Mouse (Mus musculus): ENCODE measurements around the gene Tagln. TPM values are rescaled to one million over a fixed set of nuclear protein-coding genes. Genes with fewer than 3 reads are reported as not detected.
A peak's percentile ranks its signal among the peaks of the same experiment; 100 is the strongest.

Tagln gene
- polyA plus RNA-seq, 1 experiment from 2014 or later, result 90.8 TPM

DNA sequence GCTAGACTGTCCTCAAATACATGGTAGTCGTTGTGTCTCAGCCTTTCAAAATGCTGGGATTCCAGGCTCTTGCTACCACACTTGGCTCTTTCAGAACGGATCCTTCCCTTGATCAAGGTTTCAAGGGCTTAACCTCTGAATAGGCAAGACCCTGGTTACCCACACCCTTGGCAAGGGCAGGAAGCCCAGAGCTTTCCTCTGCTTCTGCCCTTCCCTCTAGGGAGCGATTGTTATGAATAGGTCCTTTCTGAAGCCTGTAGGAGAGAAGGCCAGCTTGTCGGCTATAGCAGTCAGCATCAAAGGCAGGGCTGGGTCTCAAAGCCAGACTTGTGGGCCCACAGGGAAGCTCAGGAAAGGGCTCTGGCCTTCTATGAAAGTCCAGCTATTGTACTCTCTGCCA is 23.0 kb upstream of the Tagln start:
- Histone ChIP-seq H3K9me3 (replicated peaks) (no peaks in the 10 kb centered on the region), H3K36me3 (peaks cover 3% of the 10 kb centered on the region; the same call in 1 of the 2 replicates), H3K4me3 (no peak overlapping the region), H3K4me1 (replicated peaks) (peaks cover 30% of the 10 kb centered on the region), H3K27ac (peak overlapping the region; percentile 60), H3K27me3 (no peaks in the 10 kb centered on the region), H3K9ac (no peak overlapping the region), H3K4me2 (no peak overlapping the region)
- no peak for ATAC-seq (replicated peaks; ENCODE audit: insufficient number of reproducible peaks, insufficient read depth, low FRiP score, low read depth)
- 61% methylated on average over 4 of the region's 4 CpGs for WGBS

DNA sequence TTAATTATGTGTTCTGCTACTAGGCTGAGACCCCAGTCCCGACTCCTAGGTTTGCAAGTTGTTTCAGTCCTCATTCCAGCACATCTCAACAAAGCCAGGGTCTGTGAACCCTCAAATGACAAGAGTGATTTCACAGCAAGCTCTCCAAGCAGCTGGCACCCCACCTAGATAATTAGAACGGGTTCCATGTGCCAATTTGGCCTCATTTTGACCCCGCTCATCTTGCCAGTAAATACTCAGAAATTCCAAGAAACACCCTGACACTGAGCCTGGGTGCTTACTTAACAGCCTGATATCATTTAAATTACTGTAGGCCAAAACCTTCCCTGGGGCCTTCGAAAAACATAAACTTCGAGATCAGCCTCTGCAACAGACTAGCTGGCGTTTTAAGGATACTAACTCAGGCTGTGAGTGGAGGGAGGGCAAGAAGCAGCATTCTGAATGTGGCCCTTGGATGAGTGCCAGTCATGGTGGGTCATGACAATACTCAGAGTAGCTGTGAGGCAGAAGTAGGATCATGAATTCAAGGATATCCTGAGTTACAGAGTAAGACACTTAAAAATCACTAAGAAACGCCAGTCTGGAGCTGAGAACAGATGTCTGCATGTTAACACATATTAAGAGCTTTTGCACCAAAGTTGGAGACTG is 22.3 kb upstream of the Tagln start:
- ATAC-seq (replicated peaks; ENCODE audit: insufficient number of reproducible peaks, insufficient read depth, low FRiP score, low read depth), result no peak
- no peak overlapping the region for H3K4me3 ChIP-seq
- no peaks in the 10 kb centered on the region for H3K27me3 ChIP-seq
- no peak overlapping the region for H3K4me2 ChIP-seq
- 54% methylated on average over 7 of the region's 7 CpGs for WGBS
- no peaks in the 10 kb centered on the region for H3K9me3 ChIP-seq (replicated peaks)
- H3K4me1 ChIP-seq (replicated peaks), result peaks cover 30% of the 10 kb centered on the region
- H3K36me3 ChIP-seq, result 0 out of 2 replicates have a peak, but pooled peaks cover 3% of the 10 kb centered on the region
- no peak overlapping the region for H3K9ac ChIP-seq
- H3K27ac ChIP-seq, result peak overlapping the region; percentile 60

DNA sequence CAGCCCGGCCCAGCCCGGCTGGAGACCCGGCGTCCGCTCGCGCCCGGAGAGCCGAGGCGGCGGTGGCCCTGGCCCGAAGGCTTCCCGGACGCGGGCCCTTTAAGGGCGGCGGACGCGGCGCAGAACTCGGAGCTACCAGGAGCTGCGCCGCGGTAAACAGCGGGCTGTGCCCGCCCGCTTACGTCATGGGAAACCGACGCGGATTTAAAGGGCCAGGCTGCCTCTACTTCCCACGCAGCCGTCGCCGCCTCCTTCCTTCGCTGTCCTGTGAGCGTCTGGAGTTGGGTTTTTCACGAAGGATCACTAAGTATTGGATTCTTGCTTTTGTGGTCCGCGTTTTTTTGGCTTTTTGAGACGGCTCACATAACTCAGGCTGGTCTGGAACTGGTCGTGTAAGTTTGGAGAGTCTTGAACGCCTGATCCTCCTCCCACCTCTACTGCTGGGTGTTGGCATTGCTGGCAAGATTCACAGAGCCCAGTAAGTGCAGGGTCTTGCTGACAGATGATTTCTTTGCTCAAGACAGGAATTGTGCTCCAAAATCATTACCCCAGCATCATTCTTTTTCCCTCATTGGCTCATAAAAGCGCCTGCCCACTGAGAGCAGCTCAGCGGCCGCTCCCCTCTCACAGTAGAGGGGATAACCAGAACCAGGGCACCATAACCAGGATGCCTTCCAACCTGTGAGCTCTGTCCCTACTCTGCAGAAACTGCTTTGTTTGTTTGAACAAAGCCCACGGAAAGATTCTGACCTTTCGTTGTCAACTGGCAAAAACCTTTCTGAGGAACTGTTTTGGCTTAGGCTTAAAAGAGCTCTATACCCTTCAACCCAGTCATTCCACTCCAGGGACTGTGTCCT is 19.5 kb upstream of the Tagln start, which contains the start of gene Sidt2:
Gene Sidt2 (minus strand): TSS at position 152 of the 857 bp plus-strand sequence.
- peak; percentile 95 for ATAC-seq (replicated peaks; ENCODE audit: insufficient number of reproducible peaks, insufficient read depth, low FRiP score, low read depth)
- under 1% methylated on average over 48 of the region's 48 CpGs for whole genome bisulfite sequencing
- H3K4me1 ChIP-seq (replicated peaks), result peaks cover 33% of the 10 kb centered on the region
- H3K9ac ChIP-seq, result peak within 1 kb of the TSS; percentile 97
- no peaks in the 10 kb centered on the region for H3K27me3 ChIP-seq
- peak within 1 kb of the TSS; percentile 92 for H3K4me3 ChIP-seq
- H3K9me3 ChIP-seq (replicated peaks), result no peaks in the 10 kb centered on the region
- peak within 1 kb of the TSS; percentile 95 for H3K27ac ChIP-seq
- H3K36me3 ChIP-seq, result peaks cover 20% of the 10 kb centered on the region
- peak within 1 kb of the TSS; percentile 80 for H3K4me2 ChIP-seq

DNA sequence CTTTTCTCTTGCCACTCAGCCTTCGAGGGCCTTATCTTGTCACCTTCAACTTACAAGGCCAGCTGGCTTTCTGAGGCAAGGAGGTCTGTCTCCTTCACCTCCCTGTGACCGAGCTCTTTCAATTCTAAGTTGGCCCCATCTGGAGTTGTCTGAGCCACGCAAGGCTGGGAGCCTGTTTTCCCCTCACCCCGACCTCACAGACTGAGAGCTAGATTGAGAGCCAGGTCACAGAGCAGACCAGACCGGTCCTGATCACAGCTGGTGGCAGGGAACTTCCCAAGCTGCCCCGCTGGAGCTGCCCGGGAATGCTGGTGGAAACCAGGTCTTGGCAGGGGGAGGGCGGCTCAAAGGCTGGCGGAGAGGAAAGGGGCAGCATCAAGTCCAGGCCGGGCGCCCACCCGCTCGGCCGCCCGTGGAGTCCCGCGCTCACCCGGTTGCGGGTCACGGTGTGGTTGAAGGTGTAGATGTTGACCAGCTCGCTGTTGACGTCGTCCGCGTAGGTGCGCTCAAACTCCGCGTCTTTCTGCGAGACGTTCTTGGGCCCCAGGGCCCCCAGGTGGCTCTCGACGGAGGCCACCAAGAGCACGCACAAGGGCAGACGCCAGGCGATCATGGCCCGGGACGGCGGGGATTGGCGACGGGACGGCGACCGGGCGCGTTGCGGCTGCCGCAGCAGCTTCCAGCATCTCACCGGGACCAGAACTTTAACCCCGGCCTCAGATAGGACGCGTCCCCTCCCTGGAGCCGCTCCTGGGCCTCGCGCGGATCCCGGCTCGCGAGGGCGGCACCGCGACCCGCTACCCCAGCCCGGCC is 18.6 kb upstream of the Tagln start:
- peak overlapping the region; percentile 80 for H3K4me2 ChIP-seq
- under 1% methylated on average over 63 of the region's 63 CpGs for WGBS

DNA sequence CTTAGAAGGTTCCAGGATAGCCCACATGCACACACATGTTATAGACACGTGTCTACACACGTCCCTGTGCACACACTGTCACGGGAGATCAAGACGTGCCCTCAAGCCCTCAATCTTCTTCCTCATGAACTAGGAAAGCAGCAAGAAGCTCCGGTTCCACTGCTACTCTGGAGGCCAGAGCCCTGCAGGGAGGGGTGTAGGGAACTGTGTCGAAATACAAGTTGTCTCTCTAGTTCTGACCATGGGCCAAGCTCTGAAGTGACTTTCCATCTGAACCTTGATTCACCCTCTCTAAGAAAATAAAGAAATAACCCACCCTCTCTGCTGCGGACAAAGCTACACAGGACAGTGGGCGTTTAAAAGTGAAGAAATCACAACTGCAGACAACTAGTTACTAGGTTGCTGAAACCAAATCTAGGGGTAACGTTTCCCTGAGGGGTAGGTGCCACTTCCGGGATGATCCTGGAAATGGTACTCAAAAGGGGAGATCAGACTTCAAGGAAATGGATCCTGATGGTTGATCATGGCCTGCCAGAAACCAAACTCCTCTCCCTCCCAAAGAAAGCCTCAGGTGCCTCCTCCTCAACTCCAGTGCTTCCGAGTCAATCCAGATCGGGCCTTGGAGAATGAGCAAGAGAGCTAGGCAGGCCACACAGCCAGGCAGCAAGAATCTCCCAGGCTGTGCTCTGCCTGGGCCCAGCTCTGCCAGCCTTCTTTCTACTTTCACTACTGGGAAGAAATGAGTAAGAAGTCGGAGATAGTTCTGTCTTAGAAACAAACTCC is 17.8 kb upstream of the Tagln start:
- Histone ChIP-seq H3K9ac (peak overlapping the region; percentile 97), H3K4me1 (replicated peaks) (peaks cover 29% of the 10 kb centered on the region), H3K36me3 (peaks cover 35% of the 10 kb centered on the region), H3K4me3 (peak overlapping the region; percentile 92), H3K4me2 (peak overlapping the region; percentile 80), H3K27me3 (no peaks in the 10 kb centered on the region), H3K9me3 (replicated peaks) (no peaks in the 10 kb centered on the region), H3K27ac (peak overlapping the region; percentile 95)
- no peak for ATAC-seq (replicated peaks; ENCODE audit: insufficient number of reproducible peaks, insufficient read depth, low FRiP score, low read depth)
- WGBS, result 44% methylated on average over 13 of the region's 13 CpGs

More for the DNA sequence above, 18.6 kb upstream of the Tagln start:
- Histone ChIP-seq H3K4me1 (replicated peaks) (peaks cover 33% of the 10 kb centered on the region), H3K4me3 (peak overlapping the region; percentile 92), H3K27ac (peak overlapping the region; percentile 95), H3K36me3 (peaks cover 28% of the 10 kb centered on the region), H3K27me3 (no peaks in the 10 kb centered on the region), H3K9ac (peak overlapping the region; percentile 97), H3K9me3 (replicated peaks) (no peaks in the 10 kb centered on the region)
- ATAC-seq (replicated peaks; ENCODE audit: insufficient number of reproducible peaks, insufficient read depth, low FRiP score, low read depth), result peak; percentile 29

DNA sequence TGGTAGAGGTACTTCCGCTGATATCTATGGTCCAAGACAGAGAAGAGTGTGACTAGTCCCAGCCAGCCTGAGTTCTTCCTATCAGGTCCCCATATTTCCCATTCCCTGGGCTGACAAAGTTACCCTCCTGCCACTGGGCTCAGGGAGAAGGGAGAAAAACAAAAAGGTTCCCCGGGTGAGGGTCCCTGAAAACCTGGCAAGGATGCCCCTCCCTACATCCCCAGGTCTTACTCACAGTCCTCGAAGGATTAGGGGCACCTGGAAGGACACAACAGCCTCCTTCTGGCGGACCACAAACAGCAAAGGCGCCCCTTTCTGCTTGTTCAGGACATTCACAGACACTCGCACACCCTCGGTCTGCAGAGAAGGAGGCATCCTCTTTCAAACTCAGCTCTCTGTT is 17.0 kb upstream of the Tagln start:
- H3K36me3 ChIP-seq, result peaks cover 43% of the 10 kb centered on the region
- no peaks in the 10 kb centered on the region for H3K9me3 ChIP-seq (replicated peaks)
- no peak overlapping the region for H3K27ac ChIP-seq
- no peak for ATAC-seq (replicated peaks; ENCODE audit: insufficient number of reproducible peaks, insufficient read depth, low FRiP score, low read depth)
- peak overlapping the region; percentile 92 for H3K4me3 ChIP-seq
- peaks cover 23% of the 10 kb centered on the region for H3K4me1 ChIP-seq (replicated peaks)
- 78% methylated on average over 7 of the region's 7 CpGs for WGBS
- 0 out of 2 replicates have a peak overlapping the region, but pooled peaks have one; percentile 97 for H3K9ac ChIP-seq
- H3K27me3 ChIP-seq, result no peaks in the 10 kb centered on the region
- peak overlapping the region; percentile 80 for H3K4me2 ChIP-seq

DNA sequence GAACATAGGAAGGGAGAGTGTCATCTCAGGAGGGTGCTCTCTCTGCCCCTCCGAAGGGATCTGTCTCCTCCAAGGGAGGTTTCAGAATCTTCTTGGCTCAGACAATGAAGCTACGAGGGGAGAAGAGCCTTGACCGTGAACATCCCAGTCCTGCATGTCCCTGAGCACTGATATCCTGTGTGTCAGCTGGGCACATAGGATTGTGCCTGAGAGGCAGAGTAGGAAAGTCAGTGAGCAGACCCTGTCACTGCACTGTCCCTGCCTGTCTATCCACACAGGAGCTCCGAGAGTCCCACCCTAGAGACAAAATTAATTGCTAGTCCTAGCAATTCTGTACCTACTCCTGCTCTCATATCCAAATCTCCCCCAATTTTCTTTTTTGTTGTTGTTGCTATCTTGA is 16.2 kb upstream of the Tagln start:
- no peaks in the 10 kb centered on the region for H3K9me3 ChIP-seq (replicated peaks)
- peaks cover 50% of the 10 kb centered on the region for H3K36me3 ChIP-seq
- no peak overlapping the region for H3K9ac ChIP-seq
- H3K27ac ChIP-seq, result no peak overlapping the region
- no peaks in the 10 kb centered on the region for H3K27me3 ChIP-seq
- 90% methylated on average over 4 of the region's 4 CpGs for WGBS
- H3K4me1 ChIP-seq (replicated peaks), result peaks cover 23% of the 10 kb centered on the region
- H3K4me3 ChIP-seq, result no peak overlapping the region
- ATAC-seq (replicated peaks; ENCODE audit: insufficient number of reproducible peaks, insufficient read depth, low FRiP score, low read depth), result no peak
- no peak overlapping the region for H3K4me2 ChIP-seq

DNA sequence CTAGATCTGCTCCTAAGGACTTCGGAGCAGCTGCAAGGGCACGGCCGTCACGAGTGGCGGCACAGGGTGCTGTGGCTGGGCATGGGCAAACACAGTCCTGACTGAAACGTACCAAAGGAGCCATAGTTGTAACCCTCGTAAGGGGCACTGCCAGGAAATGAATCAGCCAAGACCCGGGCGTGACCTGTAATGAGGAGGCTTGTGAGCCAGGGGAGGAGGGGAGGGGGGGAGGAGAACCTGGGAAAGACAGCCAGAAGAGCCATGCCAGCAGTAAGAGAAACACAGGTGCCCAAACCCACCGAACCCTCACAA is 11.0 kb upstream of the Tagln start:
- WGBS, result 83% methylated on average over 10 of the region's 10 CpGs
- no peak for ATAC-seq (replicated peaks; ENCODE audit: insufficient number of reproducible peaks, insufficient read depth, low FRiP score, low read depth)
- no peaks in the 10 kb centered on the region for H3K27me3 ChIP-seq
- H3K4me1 ChIP-seq (replicated peaks), result no peaks in the 10 kb centered on the region
- H3K27ac ChIP-seq, result no peak overlapping the region
- no peaks in the 10 kb centered on the region for H3K9me3 ChIP-seq (replicated peaks)
- H3K9ac ChIP-seq, result no peak overlapping the region
- no peak overlapping the region for H3K4me2 ChIP-seq
- peaks cover 72% of the 10 kb centered on the region for H3K36me3 ChIP-seq
- H3K4me3 ChIP-seq, result no peak overlapping the region

DNA sequence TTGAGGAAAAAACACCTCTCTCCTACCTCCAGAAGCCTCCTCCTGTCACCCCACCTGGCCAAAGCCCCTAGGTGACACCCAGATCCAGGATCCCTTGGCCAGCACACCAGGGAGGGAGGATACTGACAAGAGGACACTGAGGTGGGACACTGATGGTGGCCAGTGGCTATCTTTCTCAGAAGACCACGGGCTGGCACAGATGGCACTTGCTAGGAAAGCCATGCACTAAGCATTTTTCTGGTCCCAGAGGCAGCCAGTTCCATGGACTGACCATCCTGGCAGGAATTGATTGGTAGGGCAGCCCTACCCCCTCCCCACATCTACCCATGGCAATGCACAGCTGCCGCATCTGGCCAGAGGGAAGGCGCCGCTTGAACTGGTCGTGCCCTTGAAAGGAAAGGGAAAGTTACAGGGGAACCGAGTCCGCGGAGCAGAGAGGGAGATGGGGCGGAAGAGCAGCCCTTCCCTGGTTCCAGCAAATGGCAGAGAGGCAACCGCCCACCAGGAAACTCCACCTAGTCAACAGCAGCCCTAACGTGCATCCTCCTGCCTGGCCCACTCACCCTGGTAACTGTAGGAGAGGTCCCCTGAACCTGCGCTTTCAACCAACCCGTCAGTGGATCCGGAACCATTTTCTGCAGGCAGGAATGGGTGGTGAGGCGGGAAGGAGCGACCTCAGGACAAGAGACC is 10.5 kb upstream of the Tagln start:
- Histone ChIP-seq H3K9me3 (replicated peaks) (no peaks in the 10 kb centered on the region), H3K4me2 (no peak overlapping the region), H3K9ac (no peak overlapping the region), H3K36me3 (peaks cover 72% of the 10 kb centered on the region), H3K27me3 (no peaks in the 10 kb centered on the region), H3K4me3 (no peak overlapping the region), H3K27ac (no peak overlapping the region), H3K4me1 (replicated peaks) (no peaks in the 10 kb centered on the region)
- no peak for ATAC-seq (replicated peaks; ENCODE audit: insufficient number of reproducible peaks, insufficient read depth, low FRiP score, low read depth)
- WGBS, result 85% methylated on average over 16 of the region's 16 CpGs

DNA sequence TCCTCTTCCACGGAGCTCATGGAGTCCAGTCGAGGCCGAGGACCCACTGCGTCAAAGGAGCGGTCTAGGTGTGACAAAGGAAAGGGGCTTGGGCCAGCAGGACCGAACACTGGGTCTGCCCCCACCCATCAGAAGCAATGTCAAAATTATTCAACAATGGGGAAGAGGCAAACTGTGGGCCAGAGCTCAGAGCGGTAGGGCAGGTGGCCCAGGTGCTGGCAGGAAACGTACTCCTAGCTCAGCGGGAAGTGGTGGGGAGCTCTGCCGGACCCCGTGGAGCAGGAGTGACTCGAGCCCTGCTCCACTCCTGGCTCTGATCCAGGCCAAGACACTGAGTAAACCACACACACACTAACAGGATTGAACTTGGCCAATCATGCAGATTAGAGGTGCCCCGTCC is 9.9 kb upstream of the Tagln start:
- peaks cover 73% of the 10 kb centered on the region for H3K36me3 ChIP-seq
- 84% methylated on average over 13 of the region's 13 CpGs for WGBS
- H3K4me1 ChIP-seq (replicated peaks), result no peaks in the 10 kb centered on the region
- ATAC-seq (replicated peaks; ENCODE audit: insufficient number of reproducible peaks, insufficient read depth, low FRiP score, low read depth), result no peak
- no peak overlapping the region for H3K9ac ChIP-seq
- no peak overlapping the region for H3K27ac ChIP-seq
- no peak overlapping the region for H3K4me2 ChIP-seq
- no peak overlapping the region for H3K4me3 ChIP-seq
- H3K9me3 ChIP-seq (replicated peaks), result no peaks in the 10 kb centered on the region
- no peaks in the 10 kb centered on the region for H3K27me3 ChIP-seq

Data from heart, embryonic 15.5 days (tissue).